Mouse (Mus musculus) lung, embryonic 15.5 days (tissue): ENCODE data around the gene Tmem30b. TPM values are rescaled to one million over a fixed set of nuclear protein-coding genes. Genes with fewer than 3 reads are reported as not detected.
"Not testable (repeated sequence)": the region's sequence is repeated elsewhere in the genome, so short reads cannot be mapped to it uniquely, and the experiment has no call there.

Experiments
- ATAC-seq: fragments of 200-750 bp; cut with Nextera tagmentation; 2 replicates; pipeline ENCODE4 v1.8.0; 2017; ENCODE audit warnings: moderate number of reproducible peaks, borderline replicate concordance; ENCODE audit not compliant: low FRiP score, low TSS enrichment; ENCODE audit errors: extremely low read depth
- H3K27ac ChIP-seq: fragments of 300-500 bp; sonication (generic); 2 replicates; pipeline ENCODE4 v1.5.1; 2015; ENCODE audit warnings: moderate library complexity, mild to moderate bottlenecking, inconsistent platforms
- H3K27me3 ChIP-seq: fragments of 300-500 bp; sonication (generic); 2 replicates; pipeline ENCODE4 v1.6.1; 2015; ENCODE audit warnings: inconsistent platforms
- H3K36me3 ChIP-seq: fragments of 300-500 bp; sonication (generic); 2 replicates; pipeline ENCODE4 v1.6.1; 2015; ENCODE audit warnings: inconsistent platforms
- H3K4me1 ChIP-seq: fragments of 300-500 bp; sonication (generic); 2 replicates; pipeline ENCODE4 v1.6.1; 2015; ENCODE audit warnings: inconsistent platforms
- H3K4me2 ChIP-seq: fragments of 300-500 bp; sonication (generic); 2 replicates; pipeline ENCODE4 v1.6.1; 2015; ENCODE audit warnings: inconsistent platforms, mild to moderate bottlenecking, moderate library complexity
- H3K4me3 ChIP-seq: fragments of 300-500 bp; sonication (generic); 2 replicates; pipeline ENCODE4 v1.5.1; 2015; ENCODE audit warnings: mild to moderate bottlenecking, inconsistent platforms
- H3K9ac ChIP-seq: fragments of 300-500 bp; sonication (generic); 2 replicates; pipeline ENCODE4 v1.6.1; 2015; ENCODE audit warnings: inconsistent platforms
- H3K9me3 ChIP-seq: fragments of 300-500 bp; sonication (generic); 2 replicates; pipeline ENCODE4 v1.6.1; 2016; ENCODE audit warnings: inconsistent platforms
- WGBS: fragments of 180-500 bp; shearing (Covaris S2); methylation state at CpG from one replicate; pipeline ENCODE4 v1.1.7; 2015; 5-methylcytosine and 5-hydroxymethylcytosine counted together
- polyA plus RNA-seq: library from polyadenylated mRNA; unstranded; fragments of >200 nt; fragmentation: Nextera tagmentation; extraction: Ambion mirVana; gene quantifications from 2 replicates; pipeline ENCODE4 v1.2.1, GENCODE M21; 2015

Tmem30b gene
- polyA plus RNA-seq, 1 experiment from 2014 or later, result 8.1 TPM

DNA sequence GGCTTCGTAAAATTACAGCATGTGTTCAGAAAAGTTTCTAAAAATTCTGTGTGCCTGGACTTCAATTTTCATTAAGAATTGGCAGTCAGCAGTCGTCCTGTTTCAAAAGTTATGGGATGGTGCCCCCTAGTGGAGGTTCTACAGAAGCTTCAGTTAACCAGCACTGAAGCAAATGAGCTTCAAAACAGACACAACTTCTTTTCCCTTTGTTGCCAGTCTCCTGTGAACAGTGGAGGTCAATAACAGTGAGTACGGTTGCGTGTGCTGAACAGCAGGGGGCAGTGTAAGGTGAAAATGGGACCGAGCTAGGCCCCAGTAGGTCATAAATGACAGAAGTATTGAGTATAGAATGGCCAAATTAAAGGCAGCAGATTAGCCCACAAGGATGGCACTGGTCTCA is 8.0 kb upstream of the Tmem30b start:
- H3K27ac ChIP-seq, result no peak overlapping the region
- no peaks in the 10 kb centered on the region for H3K9me3 ChIP-seq
- 5% methylated on average over 5 of the region's 5 CpGs for WGBS
- no peak overlapping the region for H3K4me2 ChIP-seq
- H3K4me3 ChIP-seq, result no peak overlapping the region
- H3K27me3 ChIP-seq, result peaks cover 15% of the 10 kb centered on the region
- ATAC-seq, result peak; percentile 59; the same call in 1 of the 2 replicates
- H3K36me3 ChIP-seq, result no peaks in the 10 kb centered on the region
- H3K4me1 ChIP-seq, result no peaks in the 10 kb centered on the region
- no peak overlapping the region for H3K9ac ChIP-seq

GRCm38 (mm10) chr12:73548259-73548658 is 2.1 kb upstream of the Tmem30b start:
- Histone ChIP-seq H3K27ac (no peak overlapping the region), H3K4me1 (peaks cover 14% of the 10 kb centered on the region), H3K9ac (no peak overlapping the region), H3K27me3 (peaks cover 72% of the 10 kb centered on the region), H3K36me3 (no peaks in the 10 kb centered on the region), H3K4me2 (no peak overlapping the region), H3K4me3 (no peak overlapping the region), H3K9me3 (no peaks in the 10 kb centered on the region)
- 50% methylated on average over 8 of the region's 8 CpGs for whole genome bisulfite sequencing
- no peak for ATAC-seq

DNA sequence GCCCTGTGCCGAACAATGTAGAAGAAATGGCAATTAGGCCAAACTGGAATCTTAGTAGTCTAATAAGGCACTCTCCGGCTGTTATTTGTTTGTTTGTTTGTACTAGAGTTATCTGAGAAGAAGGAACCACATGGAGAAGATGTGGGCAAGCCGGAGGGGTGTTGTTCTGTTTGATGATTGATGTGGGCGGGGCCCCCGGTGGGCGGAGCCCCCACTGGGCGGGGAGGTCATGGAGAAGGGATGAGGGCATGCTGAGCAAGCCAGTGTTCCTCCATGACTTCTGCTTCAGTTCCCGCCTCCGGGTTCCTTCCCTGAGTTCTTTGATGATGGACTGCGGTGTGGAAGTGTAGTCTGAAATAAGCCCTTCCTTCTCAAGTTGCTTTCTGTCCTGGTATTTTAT is 1.5 kb upstream of the Tmem30b start:
- Histone ChIP-seq H3K27me3 (peaks cover 75% of the 10 kb centered on the region), H3K9ac (no peak overlapping the region), H3K27ac (no peak overlapping the region), H3K9me3 (no peaks in the 10 kb centered on the region), H3K4me2 (no peak overlapping the region), H3K4me1 (peaks cover 14% of the 10 kb centered on the region), H3K4me3 (no peak overlapping the region), H3K36me3 (no peaks in the 10 kb centered on the region)
- no peak for ATAC-seq
- 37% methylated on average over 10 of the region's 10 CpGs for WGBS

- Histone ChIP-seq H3K36me3 (no peaks in the 10 kb centered on the region), H3K9me3 (no peaks in the 10 kb centered on the region), H3K27me3 (peaks cover 82% of the 10 kb centered on the region), H3K9ac (peak overlapping the region; percentile 47), H3K4me3 (peak overlapping the region; percentile 50), H3K4me1 (peaks cover 14% of the 10 kb centered on the region), H3K4me2 (peak overlapping the region; percentile 78), H3K27ac (no peak overlapping the region)
- WGBS, result 1% methylated on average over 55 of the region's 55 CpGs
- peak; percentile 69 for ATAC-seq
Measured at GRCm38 (mm10) chr12:73545672-73546085, 513 bp downstream of the Tmem30b start.

DNA sequence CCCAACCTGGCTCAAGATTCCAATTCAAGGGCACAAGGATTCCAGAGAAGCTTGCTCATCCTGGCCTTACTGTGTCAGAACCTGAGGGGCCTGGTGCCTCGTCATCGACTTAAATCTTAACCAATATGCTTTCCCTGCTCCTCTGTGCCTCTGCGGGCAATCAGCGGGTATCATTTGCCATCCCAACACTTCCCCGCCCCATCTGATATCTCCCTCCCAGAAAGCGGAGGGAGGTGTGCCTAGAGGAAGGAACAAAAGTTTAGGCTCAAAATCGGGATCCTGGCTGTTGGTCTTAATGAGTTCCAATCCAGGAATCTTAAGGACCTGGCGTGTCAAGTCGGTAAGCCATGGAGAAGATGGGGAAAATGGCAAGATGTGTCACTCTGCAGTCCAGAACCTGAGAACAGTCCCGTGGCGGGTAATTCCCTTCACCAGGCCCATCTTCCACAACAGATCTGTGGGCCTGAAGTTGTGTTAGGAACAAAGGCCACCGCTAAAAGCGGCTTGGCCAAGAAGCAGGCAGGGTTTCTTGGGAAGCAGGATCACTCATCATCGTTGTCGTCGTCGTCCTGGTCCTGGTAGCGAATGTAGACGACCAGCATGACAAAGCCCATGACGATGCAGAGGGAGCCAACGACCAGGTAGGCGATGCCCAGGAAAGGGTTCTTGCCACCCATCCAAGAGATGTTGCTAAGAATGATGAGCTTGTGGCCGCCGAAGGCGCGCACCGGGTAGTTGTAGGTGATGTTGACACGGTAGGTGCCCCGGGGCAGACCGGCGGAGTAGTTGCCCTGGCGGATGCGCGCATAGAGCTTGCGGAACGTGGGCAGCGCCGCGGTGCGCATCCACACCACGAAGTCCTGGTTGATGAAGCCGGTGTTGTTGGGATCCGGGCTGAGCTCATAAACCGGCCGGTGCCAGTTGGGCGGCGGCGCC is 1.2 kb downstream of the Tmem30b start:
- peaks cover 14% of the 10 kb centered on the region for H3K4me1 ChIP-seq
- H3K36me3 ChIP-seq, result no peaks in the 10 kb centered on the region
- 11% methylated on average over 48 of the region's 48 CpGs for WGBS
- no peak for ATAC-seq
- H3K27me3 ChIP-seq, result peaks cover 76% of the 10 kb centered on the region
- H3K4me2 ChIP-seq, result peak overlapping the region; percentile 78
- H3K9me3 ChIP-seq, result no peaks in the 10 kb centered on the region
- no peak overlapping the region for H3K27ac ChIP-seq
- H3K9ac ChIP-seq, result peak overlapping the region; percentile 47; the same call in 1 of the 2 replicates
- H3K4me3 ChIP-seq, result peak overlapping the region; percentile 50

DNA sequence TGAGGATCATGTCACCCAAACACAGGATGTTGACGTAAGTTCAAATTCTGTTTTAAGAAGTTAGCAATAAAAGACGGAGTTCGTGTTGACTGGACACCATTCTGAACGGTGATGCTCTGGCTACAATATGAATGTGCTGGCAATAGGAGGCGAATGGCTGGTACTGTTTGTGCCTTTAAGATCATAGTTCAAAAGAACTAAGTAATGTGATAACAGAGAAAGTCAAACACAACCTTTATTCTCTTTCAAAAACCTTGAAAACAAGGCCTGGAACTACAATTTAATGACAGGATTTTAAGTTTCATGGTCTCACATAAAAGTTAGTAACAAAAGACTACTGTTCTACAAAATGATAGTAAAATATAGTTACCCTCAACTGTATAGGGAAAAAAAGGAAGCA is 3.0 kb downstream of the Tmem30b start:
- Histone ChIP-seq H3K4me2 (no peak overlapping the region), H3K9ac (no peak overlapping the region), H3K9me3 (no peaks in the 10 kb centered on the region), H3K4me1 (peaks cover 14% of the 10 kb centered on the region), H3K36me3 (no peaks in the 10 kb centered on the region), H3K27me3 (peaks cover 59% of the 10 kb centered on the region), H3K27ac (no peak overlapping the region), H3K4me3 (no peak overlapping the region)
- ATAC-seq, result no peak
- whole genome bisulfite sequencing, result 73% methylated on average over 5 of the region's 5 CpGs

- Histone ChIP-seq H3K4me2 (no peak overlapping the region), H3K36me3 (no peaks in the 10 kb centered on the region), H3K9ac (no peak overlapping the region), H3K27ac (no peak overlapping the region), H3K27me3 (peaks cover 32% of the 10 kb centered on the region), H3K9me3 (no peaks in the 10 kb centered on the region), H3K4me1 (peaks cover 4% of the 10 kb centered on the region), H3K4me3 (no peak overlapping the region)
- WGBS, result 79% methylated on average over 2 of the region's 2 CpGs
- no peak for ATAC-seq
Measured at GRCm38 (mm10) chr12:73540402-73540801, 5.8 kb downstream of the Tmem30b start.

- no peak overlapping the region for H3K27ac ChIP-seq
- H3K9me3 ChIP-seq, result no peaks in the 10 kb centered on the region
- H3K27me3 ChIP-seq, result peaks cover 19% of the 10 kb centered on the region; the same call in 1 of the 2 replicates
- ATAC-seq, result no peak
- H3K9ac ChIP-seq, result no peak overlapping the region
- WGBS, result 25% methylated on average over 2 of the region's 2 CpGs
- no peak overlapping the region for H3K4me3 ChIP-seq
- H3K36me3 ChIP-seq, result no peaks in the 10 kb centered on the region
- no peak overlapping the region; the same call in 1 of the 2 replicates for H3K4me2 ChIP-seq
- H3K4me1 ChIP-seq, result no peaks in the 10 kb centered on the region
Measured at GRCm38 (mm10) chr12:73539151-73539550, 7.0 kb downstream of the Tmem30b start.

DNA sequence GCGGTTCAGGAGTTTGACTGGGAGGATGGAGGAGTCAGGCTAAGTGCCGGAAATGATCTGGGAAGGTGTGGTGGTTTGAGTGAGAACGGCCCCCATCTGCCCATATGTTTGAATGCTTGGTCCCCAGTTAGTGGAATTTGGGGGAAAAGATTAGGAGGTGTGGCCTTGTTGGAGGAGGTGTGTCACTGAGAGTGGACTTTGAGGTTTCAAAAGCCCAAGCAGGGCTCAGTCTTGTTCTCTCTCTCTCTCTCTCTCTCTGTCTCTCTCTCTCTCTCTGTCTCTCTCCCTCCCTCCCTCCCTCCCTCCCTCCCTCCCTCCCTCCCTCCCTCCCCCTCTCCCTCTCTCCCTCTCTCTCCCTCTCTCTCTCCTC is 8.1 kb downstream of the Tmem30b start:
- not testable (repeated sequence) for ATAC-seq, H3K9me3 ChIP-seq, H3K4me1 ChIP-seq, H3K36me3 ChIP-seq, H3K9ac ChIP-seq, H3K27ac ChIP-seq
- 39% methylated on average over 3 of the region's 3 CpGs for WGBS
- peak overlapping the region; percentile 45 for H3K4me2 ChIP-seq
- peak overlapping the region; percentile 17 for H3K4me3 ChIP-seq
- H3K27me3 ChIP-seq, result peaks cover 11% of the 10 kb centered on the region; the same call in 1 of the 2 replicates

GRCm38 (mm10) chr12:73537499-73538138 is 8.6 kb downstream of the Tmem30b start:
- H3K36me3 ChIP-seq, result no peaks in the 10 kb centered on the region
- no peak overlapping the region for H3K27ac ChIP-seq
- ATAC-seq, result peak; percentile 65; the same call in 1 of the 2 replicates
- H3K4me3 ChIP-seq, result peak overlapping the region; percentile 17
- H3K4me1 ChIP-seq, result no peaks in the 10 kb centered on the region
- 27% methylated on average over 17 of the region's 17 CpGs for WGBS
- H3K27me3 ChIP-seq, result peaks cover 8% of the 10 kb centered on the region; the same call in 1 of the 2 replicates
- no peak overlapping the region for H3K9ac ChIP-seq
- H3K9me3 ChIP-seq, result no peaks in the 10 kb centered on the region
- H3K4me2 ChIP-seq, result peak overlapping the region; percentile 45

DNA sequence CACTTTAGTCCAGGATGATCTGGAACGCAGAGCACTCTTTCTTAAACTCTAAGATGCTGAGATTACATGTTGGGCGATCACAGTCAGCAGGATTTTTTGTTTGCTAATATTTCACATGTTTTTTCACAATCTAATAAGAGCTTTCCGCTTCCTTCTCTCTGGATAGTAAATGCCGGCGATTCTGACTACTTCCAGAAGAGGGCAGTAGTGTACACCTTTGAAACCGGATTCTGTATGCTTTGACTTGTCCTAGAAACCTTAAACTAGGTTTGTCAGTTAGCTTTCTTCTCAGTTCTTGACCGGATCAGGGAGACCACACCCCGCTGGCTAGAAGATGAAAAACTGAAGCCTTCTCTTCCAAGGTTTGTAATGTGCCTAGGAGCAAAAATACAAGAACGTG is 11.6 kb downstream of the Tmem30b start:
- ATAC-seq, result no peak
- Histone ChIP-seq H3K27me3 (peaks cover 5% of the 10 kb centered on the region; the same call in 1 of the 2 replicates), H3K4me2 (no peak overlapping the region), H3K9me3 (no peaks in the 10 kb centered on the region), H3K9ac (no peak overlapping the region), H3K36me3 (no peaks in the 10 kb centered on the region), H3K27ac (no peak overlapping the region), H3K4me3 (no peak overlapping the region), H3K4me1 (no peaks in the 10 kb centered on the region)
- 13% methylated on average over 9 of the region's 9 CpGs for WGBS

DNA sequence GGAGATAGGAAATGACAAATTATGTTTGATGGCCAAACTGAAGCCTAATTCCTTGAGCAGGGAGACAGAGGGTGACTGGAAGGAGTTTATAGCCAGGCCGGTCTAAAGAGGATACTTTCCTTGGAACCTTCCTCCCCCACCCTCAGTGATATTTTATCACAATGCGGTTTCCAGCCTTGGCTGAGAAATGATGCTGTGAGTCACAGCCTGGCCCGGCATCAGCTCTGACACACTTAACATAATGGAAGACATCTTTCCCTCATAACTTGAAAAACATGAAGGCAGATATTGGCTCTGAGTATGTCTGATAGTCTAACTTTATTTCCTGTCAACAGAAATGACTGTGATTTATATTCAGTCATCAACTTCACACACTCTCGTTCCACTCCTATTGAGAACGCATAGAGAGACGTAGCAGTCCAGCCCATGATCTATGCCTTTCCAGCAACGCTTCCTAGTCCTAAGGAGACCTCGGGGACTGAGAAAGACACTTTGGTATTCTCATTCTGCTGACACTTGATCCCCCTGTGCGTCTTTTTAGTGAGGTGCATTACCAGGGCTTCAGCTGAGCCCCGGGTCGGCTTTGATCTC is 14.2 kb downstream of the Tmem30b start:
- H3K27ac ChIP-seq, result no peak overlapping the region
- H3K9ac ChIP-seq, result no peak overlapping the region
- H3K27me3 ChIP-seq, result peaks cover 13% of the 10 kb centered on the region
- ATAC-seq, result no peak
- no peak overlapping the region for H3K4me2 ChIP-seq
- 63% methylated on average over 11 of the region's 11 CpGs for WGBS
- H3K9me3 ChIP-seq, result no peaks in the 10 kb centered on the region
- no peak overlapping the region for H3K4me3 ChIP-seq
- no peaks in the 10 kb centered on the region for H3K4me1 ChIP-seq
- no peaks in the 10 kb centered on the region for H3K36me3 ChIP-seq
